Mouse (Mus musculus) layer of hippocampus, postnatal 10 days (tissue): ENCODE measurements around the gene Dnah5. TPM values are rescaled to one million over a fixed set of nuclear protein-coding genes. Genes with fewer than 3 reads are reported as not detected.
A peak's percentile ranks its signal among the peaks of the same experiment; 100 is the strongest.
"Not testable (repeated sequence)": the region's sequence is repeated elsewhere in the genome, so short reads cannot be mapped to it uniquely, and the experiment has no call there.

Experiments used
- DNase-seq, 2 experiments: peaks; one replicate each; pipeline ENCODE4 v3.0.0; 2021; ENCODE audit warnings: low spot score in 2 of 2
- total RNA-seq, 2 experiments: library from RNA; stranded (reverse); gene quantifications; 2 replicates each; pipeline ENCODE4 v1.2.3; 2021

Gene Dnah5
- total RNA-seq, 2 experiments from 2014 or later: 3.7 to 4.7 TPM

DNA sequence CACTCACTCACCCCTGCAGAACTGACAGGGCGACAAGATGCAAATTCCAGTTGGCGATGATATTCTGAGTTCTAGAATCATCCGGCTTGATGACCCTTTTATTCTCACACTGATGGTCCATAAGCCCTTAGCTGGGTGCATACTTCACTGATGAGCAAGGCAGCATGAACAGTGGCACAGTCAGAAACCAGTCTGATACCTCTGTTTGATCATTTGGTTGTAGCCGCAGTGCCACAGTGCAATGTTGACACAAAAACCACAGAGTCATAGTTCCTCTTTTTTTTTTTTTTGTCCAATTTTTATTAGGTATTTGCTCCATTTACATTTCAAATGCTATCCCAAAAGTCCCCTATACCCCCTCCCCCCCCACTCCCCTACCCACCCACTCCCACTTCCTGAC is 95.9 kb downstream of the Dnah5 start:
- DNase-seq: no peak

DNA sequence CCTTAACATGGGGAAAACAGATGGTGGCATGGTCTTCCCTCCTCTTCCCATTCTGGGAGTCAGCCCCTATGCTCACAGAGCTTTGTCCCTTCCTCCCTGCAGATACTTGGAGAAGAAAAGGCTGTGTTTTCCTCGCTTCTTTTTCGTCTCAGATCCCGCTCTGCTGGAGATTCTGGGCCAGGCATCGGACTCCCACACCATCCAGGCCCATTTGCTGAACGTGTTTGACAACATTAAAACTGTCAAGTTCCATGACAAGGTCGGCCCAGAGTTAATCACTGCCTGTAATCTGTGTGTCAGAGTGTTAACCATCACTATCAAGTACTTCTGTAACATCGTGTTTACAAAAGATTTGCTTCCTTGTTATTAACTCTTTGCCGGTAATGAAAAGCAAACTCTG is 103.6 kb downstream of the Dnah5 start:
- DNase-seq: no peak

DNA sequence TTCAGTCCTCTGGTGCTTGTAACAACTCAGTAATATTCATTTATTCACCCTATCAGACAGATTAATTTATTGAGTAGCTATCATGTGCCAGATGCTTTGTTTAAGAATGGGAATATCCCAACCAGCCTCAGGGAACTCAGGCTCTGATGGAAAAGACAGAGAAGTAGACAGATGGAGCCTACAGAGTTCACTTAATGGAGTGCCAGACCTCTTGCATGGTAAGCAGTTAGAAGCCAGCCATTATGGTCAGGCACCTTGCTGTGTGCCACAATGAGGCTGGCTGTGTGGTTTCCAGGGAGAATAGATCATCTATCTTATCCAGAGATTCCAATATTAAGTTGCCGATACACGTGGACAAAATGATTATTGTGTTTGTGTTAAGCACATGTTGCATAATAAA is 104.3 kb downstream of the Dnah5 start:
- no peak for DNase-seq

DNA sequence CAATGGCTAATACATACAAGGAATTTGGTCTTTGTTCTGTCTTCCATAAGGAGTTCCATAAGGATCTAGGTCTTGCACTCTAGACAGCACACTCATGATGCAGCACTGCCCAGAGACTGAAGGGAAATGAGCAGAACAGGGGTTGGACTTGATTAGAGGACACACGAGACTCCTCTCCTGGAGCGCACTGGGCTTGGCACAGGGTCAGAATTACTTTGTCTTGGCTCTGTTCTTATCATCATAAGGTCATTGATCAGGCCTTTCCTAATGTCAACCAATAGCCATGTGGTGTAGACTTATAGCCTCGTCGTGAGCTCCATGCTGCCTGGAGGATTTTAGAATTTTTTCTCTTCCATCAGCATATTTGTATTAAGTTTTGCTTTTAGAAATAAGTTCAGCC is 107.0 kb downstream of the Dnah5 start:
- DNase-seq: no peak

DNA sequence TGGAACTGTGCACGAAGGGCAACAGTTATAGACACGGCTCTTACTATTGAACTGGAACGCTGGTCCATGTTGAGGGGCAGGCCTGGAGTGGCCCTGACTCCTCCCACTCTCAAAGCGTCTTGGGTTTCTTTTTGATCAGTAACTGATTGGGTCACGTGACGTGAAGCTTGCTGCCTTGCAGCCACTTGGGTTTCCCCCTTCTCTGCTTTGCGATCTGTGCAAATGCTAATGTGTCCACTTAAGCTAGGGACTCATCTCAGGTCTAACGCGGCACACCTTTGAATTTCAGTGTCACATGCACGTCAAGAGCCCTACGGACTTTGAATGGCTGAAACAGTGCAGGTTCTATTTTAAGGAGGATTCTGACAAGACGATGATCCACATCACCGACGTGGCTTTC is 109.9 kb downstream of the Dnah5 start:
- DNase-seq: no peak

DNA sequence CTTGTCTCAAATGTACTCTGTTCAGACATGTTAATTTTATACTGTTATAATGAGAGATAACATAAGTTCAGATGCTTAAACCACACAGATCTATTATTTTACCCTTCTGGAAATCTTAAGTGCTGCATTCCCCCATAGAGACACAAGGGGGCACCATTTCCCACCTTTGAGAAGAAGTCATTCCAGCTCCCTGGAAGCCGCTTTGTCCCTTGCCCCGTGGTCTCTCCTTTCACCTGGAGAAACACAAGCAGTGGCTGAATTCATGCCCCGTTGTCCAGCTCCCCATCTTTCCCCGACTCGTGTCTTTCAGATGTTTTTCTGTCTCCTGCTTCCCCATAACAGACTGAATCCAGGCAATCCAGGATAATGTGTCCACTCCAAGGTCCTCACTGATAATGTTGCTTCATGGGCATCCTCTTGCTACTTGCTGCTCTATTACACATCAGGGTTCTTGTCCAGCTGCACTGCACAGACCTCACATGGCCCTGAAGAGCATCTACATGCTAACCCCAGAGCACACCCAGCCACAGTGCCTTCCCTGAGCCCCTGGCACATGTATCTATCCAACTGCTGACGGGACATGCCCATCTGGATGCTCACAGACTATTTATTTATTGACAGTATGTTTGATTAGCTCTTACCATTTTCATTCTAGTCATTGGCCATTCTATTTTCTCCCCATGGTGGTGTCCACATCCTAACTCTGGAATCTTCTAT is 112.4 kb downstream of the Dnah5 start:
- peak; percentile 68 to 73 for DNase-seq

DNA sequence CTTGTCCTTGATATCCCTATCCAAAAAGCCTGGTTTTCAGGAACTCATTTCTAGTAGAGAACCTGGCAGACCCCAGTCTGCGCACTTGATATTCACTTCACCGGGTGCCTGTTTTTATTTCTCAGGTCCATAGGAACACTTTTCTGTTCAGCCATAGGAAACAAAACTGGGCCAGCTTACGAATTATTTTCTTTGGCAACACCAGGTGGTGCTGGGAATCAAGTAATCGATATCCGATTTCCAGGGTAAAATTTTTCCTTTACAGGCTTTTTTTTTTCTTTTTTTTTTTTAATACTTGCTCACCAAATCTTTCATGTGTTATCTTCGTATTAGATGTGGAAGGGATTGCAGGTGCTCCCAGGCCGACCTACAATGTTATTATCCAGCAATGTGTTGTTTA is 119.0 kb downstream of the Dnah5 start:
- DNase-seq: no peak

DNA sequence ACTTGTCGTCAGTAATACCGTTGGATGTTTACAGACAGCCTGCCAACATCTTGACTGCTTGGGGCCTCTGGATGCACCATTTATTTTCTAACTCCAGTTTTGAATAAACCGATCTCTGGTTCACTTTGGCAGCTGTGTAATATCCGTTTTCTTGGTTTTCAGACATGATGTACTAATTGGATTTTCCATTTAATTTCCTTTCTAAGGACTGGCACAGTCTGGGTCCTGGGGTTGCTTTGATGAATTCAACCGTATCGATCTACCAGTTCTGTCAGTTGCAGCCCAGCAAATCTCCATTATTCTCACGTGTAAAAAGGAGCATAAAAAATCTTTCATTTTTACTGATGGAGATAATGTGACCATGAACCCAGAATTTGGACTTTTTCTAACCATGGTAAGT is 123.4 kb downstream of the Dnah5 start:
- no peak for DNase-seq

DNA sequence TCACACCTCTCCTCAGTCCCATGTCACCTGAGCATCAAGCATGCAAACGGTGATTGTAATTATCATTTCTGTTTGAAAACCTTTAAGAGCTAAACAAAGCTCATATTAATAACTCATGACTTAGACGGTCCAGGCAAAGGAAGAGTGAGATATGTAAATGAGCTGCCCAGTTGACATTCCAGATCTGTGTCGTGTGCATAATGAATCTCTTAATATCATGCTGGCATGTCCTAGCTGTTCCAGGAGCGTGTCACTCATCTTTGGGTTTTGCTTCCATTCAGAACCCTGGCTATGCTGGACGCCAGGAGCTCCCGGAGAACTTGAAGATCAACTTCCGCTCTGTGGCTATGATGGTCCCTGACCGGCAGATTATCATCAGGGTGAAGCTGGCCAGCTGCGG is 123.9 kb downstream of the Dnah5 start:
- no peak for DNase-seq

DNA sequence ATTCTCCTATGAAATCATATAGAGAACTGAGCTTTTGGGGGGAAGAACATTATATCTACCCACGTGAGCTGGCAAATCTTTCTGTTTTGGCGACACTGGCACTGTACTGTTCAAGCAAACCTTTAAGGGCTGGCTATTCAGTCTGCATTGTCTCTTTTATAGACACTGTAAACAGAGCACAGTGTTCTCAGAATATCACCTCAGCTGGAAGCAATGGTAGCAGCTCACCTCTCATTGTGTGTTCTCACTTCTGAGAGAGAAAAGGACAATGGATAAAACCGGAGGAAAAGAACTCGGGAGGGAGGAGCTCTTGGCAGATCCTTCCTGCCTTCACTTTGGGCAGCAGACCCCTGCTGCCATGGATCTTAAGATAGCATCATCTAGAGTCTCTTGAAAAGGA is 137.6 kb downstream of the Dnah5 start:
- no peak for DNase-seq

DNA sequence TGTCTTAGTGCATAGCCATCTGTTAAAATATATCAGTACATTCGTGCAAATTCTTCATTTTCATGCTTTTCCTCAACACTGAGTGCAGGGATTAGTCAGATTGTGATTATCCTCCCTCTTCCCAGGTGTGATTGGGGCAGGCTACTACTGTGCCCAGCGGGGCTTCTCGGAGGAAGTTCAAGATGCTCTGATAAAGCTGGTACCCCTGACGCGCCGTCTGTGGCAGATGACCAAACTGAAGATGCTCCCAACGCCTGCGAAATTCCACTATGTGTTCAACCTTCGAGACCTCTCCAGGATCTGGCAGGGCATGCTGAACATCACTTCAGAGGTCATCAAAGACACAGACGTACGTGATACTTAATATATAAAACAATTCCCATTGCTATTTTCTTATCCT is 164.0 kb downstream of the Dnah5 start:
- no peak for DNase-seq

DNA sequence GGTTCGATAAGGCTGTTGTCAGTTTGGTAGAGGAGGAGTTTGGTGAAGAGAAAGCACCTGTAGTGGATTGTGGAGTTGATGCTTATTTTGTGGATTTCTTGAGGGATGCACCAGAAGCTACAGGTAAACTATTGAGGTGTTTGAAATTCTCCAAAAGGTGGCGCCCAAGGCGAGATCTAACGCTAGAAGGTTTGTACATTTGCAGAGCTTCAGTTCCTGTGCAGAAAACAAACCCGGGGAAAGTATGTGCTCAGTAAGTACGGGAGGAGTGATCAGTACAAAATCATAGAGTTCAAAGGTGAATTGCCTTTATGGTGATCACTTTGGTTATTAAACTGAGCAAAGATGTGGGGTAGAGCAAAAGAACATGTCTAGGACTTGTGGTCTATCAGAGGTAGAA is 166.9 kb downstream of the Dnah5 start:
- no peak for DNase-seq

DNA sequence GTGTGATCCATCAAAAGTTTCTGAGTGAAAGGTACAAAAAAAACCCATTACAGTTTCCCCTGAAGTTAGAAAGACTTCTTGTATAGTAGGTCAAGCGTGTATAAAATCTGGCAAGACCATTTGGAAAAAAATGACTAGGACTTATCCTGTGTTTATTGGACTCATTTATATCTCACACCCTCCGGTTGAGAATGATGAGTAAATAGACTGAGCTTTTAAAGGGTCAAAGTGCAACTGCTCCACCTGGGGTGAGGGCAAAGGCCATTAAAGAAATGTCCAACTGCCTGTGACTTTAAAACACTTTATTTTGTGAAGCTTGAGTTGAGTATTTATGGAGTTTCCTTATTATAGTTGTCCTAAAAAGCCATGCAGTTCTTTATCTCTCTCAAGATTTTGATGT is 168.0 kb downstream of the Dnah5 start:
- DNase-seq: no peak

DNA sequence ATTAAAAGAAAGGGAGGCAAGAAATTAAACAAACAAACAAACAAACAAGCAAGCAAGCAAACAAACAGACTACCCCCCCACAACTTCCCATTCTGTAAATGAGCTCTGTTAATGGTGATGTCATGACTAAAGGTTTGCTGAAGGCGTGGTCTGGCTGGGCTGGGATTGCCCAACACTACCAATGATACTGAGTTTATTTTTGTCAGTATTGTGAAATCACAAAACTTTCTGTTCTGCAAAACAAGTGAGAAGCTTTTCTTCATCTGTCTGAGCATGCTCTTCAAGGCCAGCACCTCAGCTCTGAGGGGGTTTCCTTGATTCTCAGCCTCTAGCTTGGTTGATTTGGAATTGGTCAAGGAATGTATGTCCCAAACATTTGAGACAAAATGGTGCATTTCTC is 170.8 kb downstream of the Dnah5 start:
- DNase-seq: no peak

DNA sequence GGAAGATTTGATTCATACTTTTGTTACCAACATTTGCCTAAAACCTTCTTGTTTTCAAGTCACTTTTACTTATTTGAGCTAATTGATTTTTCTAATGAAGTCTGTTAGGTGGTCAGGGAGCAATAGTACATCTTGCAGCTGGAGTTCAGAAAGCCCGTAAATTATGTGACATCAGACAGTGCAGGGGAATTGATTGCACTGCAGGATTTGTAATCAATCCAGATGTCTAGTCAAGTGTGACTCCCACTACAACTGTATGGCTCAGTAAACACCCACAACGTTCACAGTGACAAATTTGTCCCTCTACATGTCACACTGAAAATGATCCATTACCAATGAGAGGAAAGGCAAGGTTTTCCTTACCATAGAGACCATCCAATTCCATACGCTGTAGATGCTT is 177.4 kb downstream of the Dnah5 start:
- DNase-seq: no peak

DNA sequence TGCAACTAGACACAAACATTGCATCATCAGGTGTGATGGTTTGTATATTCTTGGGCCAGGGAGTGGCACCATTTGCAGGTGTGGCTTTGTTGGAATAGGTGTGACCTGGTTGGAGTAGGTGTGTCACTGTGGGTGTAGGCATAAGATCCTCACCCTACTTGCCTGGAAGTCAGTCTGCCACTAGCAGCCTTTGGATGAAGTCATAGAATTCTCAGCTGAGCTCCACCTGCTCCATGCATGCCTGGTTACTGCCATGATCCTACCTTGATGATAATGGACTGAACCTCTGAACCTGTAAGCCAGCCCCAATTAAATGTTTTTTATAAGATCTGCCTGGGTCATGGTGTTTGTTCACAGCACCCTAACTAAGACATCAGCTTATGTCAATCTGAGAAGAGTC is 190.2 kb downstream of the Dnah5 start:
- DNase-seq: not testable (repeated sequence)

DNA sequence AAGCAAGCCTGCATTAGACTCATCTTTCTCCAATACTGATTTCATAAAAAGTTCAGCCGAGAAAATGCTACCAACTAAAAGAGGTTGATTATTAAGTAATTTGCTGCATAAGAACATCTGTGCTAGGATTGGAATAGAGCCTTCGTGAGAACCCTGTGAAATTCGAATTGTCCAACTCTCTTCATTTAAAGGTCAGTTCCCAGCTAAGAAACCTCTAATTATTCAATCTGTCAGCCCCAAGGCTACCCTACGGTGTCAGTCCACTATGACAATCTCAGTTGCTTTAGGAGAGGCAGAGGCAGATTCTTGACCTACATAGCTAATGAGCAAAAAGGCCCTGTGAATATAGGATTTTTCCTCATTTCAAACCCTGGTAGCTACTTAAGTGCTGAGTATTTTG is 191.9 kb downstream of the Dnah5 start:
- no peak for DNase-seq

DNA sequence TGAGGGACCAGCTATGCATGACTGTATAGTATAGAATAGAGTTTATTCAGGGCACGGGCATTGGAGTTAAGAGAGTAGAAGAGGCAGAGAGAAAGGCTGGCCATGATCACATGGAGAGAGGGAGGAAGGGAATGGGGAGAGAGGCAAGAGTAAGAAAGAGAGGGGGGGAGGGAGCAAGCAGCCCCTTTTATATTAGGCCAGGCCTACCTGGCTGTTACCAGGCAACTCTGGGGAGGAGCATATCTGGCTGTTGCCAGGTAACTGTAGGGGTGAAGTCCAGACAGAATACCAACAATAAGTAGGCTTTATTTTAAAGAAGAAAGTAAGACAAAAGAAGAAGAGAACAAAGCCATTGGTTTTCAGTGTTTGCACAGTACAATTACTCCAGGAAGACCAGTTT is 194.9 kb downstream of the Dnah5 start:
- no peak for DNase-seq

DNA sequence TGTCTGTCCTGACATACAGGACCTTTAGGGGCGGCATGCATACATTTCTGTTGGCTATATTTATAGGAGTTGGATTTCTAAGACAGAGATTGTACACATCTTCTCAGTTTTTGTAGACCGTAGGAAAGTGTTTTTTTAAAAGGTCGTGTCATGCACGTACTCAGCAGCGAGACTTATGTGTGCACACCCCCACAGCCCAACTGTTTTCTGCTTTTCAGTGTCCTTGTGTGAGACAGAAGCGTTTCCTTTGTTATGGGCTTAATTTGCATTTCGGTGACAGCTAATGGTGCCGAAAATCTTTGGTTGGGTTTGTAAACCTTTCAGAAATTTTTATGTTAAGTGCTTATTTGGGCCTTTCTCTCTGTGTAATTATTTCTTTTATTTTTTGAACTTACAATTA is 195.7 kb downstream of the Dnah5 start:
- no peak for DNase-seq

DNA sequence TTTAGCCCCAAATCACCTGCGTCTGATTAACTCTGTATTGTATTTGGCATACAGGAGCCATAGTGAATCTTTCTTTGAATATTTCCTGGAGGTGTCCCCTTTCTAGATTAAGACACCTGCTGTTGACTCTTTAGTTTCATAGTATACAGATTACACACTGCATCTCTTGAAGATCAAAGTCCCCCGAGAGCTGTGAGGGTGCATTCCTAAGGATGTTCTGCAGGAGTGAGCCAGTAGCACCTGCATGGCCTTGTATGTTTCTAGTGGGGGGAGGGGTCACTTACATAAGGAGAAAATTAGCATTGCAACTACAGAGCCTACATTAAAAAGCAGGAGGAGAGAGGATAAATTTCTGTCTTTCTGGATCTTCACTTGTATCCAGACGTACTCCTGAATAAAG is 201.1 kb downstream of the Dnah5 start:
- no peak for DNase-seq

DNA sequence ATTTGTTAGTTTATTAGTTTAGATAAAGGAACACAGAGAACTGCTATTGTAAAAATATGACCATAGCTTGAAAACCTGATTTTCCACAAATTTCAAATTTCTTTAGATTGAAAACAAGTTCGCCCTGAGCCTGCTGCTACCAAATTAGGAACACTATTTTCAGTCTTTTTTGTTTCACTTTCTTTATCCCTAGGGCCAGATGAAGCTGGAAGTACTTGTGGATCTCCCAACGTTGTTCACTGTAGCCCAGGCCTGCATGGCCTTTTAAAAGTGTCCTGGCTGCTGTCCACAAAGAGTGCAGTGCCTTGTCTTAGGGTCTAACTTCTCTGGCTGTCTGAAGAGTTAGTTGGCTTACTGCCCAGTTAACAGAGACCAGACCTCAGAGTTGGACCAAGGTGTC is 201.6 kb downstream of the Dnah5 start:
- DNase-seq: no peak

DNA sequence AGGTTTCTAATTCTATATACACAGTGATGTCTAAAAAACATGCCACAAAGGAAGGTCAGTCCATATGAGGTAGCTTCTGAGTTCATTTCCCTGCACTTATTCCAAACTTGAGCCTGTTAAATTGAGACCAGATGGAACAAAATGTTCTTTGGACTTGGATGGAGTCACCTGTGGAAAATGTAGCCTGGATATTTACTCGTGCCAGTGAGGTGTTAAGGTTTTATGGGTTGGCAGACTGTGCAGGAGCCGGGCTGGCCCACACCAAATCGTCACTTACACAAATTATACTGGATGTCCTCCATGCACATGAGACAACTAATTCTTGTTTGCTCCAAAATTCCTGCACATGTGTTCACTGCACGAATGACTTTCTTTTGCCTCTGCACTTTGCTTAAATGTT is 236.2 kb downstream of the Dnah5 start:
- DNase-seq: no peak

DNA sequence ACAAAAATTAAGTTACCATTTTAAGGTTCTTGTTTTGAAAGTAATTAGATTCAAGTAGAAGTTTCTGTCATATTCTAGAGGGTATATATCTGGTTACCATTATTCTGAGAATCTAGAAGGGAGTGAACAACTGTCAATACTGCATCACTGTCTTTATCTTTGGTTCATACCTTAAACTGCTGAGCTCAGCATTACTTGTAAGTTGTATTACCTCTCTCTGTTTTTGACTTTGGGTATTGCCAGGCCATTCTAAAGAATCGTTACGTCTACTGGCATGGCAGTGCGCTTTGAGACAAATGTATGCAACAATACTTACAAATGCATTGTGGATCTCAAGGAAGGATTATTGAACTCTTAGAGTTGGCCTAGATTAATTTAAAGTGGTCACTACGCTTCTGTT is 240.9 kb downstream of the Dnah5 start:
- no peak for DNase-seq
